ENCODE assay signal across 9 mouse cellular contexts in genomic region chr8:126139546-126139870, GRCm38 (mm10).
DNase-seq lines count a peak whose midpoint lies in the region; ATAC-seq and TF ChIP-seq lines count a peak whose summit lies in the region.
"Had no signal": no experiment of that assay in that cellular context is flagged by ENCODE, and none has a peak within 500 bp of the region (broad histone marks: within the 10 kb centered on the region; RNA-seq: fewer than 3 reads in every experiment).

No protein-coding gene starts in this region.

- H3K4me1 ChIP-seq in lung, postnatal 0 days (ENCODE audit: insufficient read depth, low read depth, low read length) = no peaks in the 10 kb centered on the region
- peaks cover 12% of the 10 kb centered on the region for H3K4me1 ChIP-seq in limb, embryonic 10.5 days
- H3K4me1 ChIP-seq in stomach, embryonic 15.5 days = peaks cover 24% of the 10 kb centered on the region

- no peaks in the 10 kb centered on the region for H3K9me3 ChIP-seq in lung, postnatal 0 days (ENCODE audit: low read length)
- H3K9me3 ChIP-seq in limb, embryonic 10.5 days (replicated peaks) = no peaks in the 10 kb centered on the region
- no peaks in the 10 kb centered on the region for H3K9me3 ChIP-seq in stomach, embryonic 15.5 days

- peaks cover 17% of the 10 kb centered on the region for H3K27me3 ChIP-seq in lung, postnatal 0 days (replicated peaks; ENCODE audit: insufficient read depth, low read length)
- H3K27me3 ChIP-seq in limb, embryonic 10.5 days (ENCODE audit: low read depth, poor library complexity, severe bottlenecking) = peaks cover 57% of the 10 kb centered on the region
- peaks cover 22% of the 10 kb centered on the region for H3K27me3 ChIP-seq in stomach, embryonic 15.5 days (replicated peaks)

- 13% methylated on average over 11 of the region's 11 CpGs for WGBS in lung, postnatal 0 days
- WGBS in limb, embryonic 10.5 days = 21% methylated on average over 11 of the region's 11 CpGs
- WGBS in stomach, embryonic 15.5 days = 24% methylated on average over 11 of the region's 11 CpGs

- H3K27ac ChIP-seq in lung, postnatal 0 days (ENCODE audit: low read length) = no peak overlapping the region
- H3K27ac ChIP-seq in limb, embryonic 10.5 days = no peak overlapping the region
- H3K27ac ChIP-seq in stomach, embryonic 15.5 days = no peak overlapping the region
- H3K27ac ChIP-seq: macrophage had no signal

- TF ChIP-seq EP300 in lung, postnatal 0 days (IDR thresholded peaks at IDR 0.05) = no peak

- TF ChIP-seq CTCF in lung, postnatal 0 days (IDR thresholded peaks at IDR 0.05) = no peak

- H3K36me3 ChIP-seq in lung, postnatal 0 days (ENCODE audit: insufficient read depth, low read length) = no peaks in the 10 kb centered on the region
- H3K36me3 ChIP-seq in limb, embryonic 10.5 days = no peaks in the 10 kb centered on the region
- no peaks in the 10 kb centered on the region for H3K36me3 ChIP-seq in stomach, embryonic 15.5 days

- peak overlapping the region; percentile 38; the same call in 1 of the 2 replicates for H3K4me3 ChIP-seq in lung, postnatal 0 days (ENCODE audit: low read depth, low read length)
- H3K4me3 ChIP-seq in limb, embryonic 10.5 days = peak overlapping the region; percentile 62
- peak overlapping the region; percentile 54 for H3K4me3 ChIP-seq in stomach, embryonic 15.5 days (replicated peaks)

- peak; percentile 45 to 56 for DNase-seq in cerebellum, postnatal 10 days
- no peak for DNase-seq in cerebellum, adult 11-12 months
- no peak for DNase-seq in lung, postnatal 0 days (ENCODE audit: low spot score)
- DNase-seq in lung, adult 18-20 months = no peak
- DNase-seq in limb, embryonic 10.5 days (ENCODE audit: low spot score) = no peak
- no peak for DNase-seq in left cerebral cortex, adult 8-10 months (ENCODE audit: low spot score in 2 of 2)

- H3K9ac ChIP-seq in lung, postnatal 0 days (replicated peaks; ENCODE audit: low read depth) = no peak overlapping the region
- no peak overlapping the region for H3K9ac ChIP-seq in stomach, embryonic 15.5 days

- no peak for ATAC-seq in lung, postnatal 0 days
- ATAC-seq in stomach, embryonic 15.5 days (ENCODE audit: insufficient read depth, low FRiP score, low read depth) = no peak
- no peak for ATAC-seq in granulocyte monocyte progenitor cell, adult 5-6 weeks (replicated peaks; ENCODE audit: poor library complexity, severe bottlenecking)

- peak overlapping the region; percentile 77 for H3K4me2 ChIP-seq in lung, postnatal 0 days (replicated peaks; ENCODE audit: low read depth, low read length)
- peak overlapping the region; percentile 97 for H3K4me2 ChIP-seq in stomach, embryonic 15.5 days

Comparison
In these comparisons a context has a peak if more than half of its experiments do, and no peak if none do; other contexts are left out.
1. DNase-seq: peak in cerebellum, postnatal 10 days (2 of 2); none in cerebellum, adult 11-12 months (single experiment), lung, postnatal 0 days (single experiment), lung, adult 18-20 months (0 of 2), limb, embryonic 10.5 days (single experiment) and left cerebral cortex, adult 8-10 months (0 of 2).
2. Peak in every context shown above with its lines, with median percentiles within 50 percentile points of each other: H3K4me3 ChIP-seq.